Mouse (Mus musculus) colon, adult 2 months (tissue): ENCODE measurements around the gene Tubb3. TPM values are rescaled to one million over a fixed set of nuclear protein-coding genes. Genes with fewer than 3 reads are reported as not detected.

Source experiments
- polyA plus RNA-seq: library from polyadenylated mRNA; depleted of rRNA; stranded (reverse); fragments of >200 nt; gene quantifications from 2 replicates; pipeline ENCODE4 v1.2.3, GENCODE M21; 2012; rRNA removed

Tubb3 gene
- polyA plus RNA-seq = 24.2 and 25.0 TPM in 2 replicates

DNA sequence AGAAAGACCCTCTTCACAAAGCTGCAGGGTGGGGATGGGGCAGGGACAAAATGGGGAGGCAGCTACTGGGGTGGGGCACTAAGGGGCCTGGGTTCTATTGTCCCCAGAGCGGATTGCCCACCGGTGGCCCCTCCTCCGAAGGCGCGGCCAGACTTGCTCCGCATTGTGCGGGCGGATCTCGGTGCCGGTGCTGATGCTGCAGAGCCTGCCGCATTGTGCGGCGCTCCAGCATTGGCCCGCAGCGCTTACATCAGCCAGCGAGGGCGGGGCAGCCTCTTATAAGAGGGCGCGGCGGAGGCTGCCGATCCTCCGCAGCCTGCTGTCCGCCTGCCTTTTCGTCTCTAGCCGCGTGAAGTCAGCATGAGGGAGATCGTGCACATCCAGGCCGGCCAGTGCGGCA lies at the start of gene Tubb3:
Tubb3 (plus strand) TSS at position 179 of the 400 bp plus-strand sequence.

DNA sequence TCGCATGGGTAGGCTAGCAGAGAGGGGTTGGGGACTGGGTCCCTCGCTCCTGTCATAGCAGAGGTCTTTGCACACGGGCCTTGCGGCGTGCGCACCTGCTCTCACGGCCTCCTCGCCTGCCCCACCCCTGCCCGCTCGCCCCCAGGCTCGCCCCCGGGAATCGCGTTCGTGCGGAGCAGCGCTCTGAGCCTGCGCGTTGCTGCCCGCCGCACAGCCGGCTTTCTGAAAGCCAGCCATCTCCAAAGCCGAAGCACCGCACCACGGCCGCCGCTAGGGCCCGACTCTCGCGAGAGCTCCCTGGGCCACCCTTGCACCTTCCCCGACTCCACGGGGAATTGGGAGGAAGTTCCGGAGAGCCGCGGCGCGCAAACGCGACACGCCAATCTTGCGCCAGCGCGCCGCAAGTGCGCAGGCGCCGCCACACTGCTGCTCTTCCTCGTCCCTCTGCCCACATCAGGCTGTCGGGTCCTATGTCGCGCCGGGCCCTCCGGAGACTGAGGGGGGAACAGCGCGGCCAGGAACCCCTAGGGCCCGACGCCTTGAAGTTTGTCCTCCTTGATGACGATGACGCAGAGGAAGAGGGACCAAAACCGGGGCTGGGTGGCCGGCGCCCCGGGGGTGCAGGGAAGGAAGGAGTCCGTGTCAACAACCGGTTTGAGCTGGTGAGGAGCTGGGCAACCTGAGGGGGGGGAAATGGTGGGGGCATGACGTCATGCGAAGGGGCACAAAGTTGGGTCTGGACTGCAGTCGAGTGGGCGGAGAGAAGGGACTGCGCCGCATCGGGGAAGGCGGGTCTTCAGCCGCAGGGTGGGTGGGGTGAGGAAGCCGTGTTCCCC lies 37.6 kb upstream of the Tubb3 start, which contains the start of gene Tcf25:
Tcf25 (plus strand) TSS at position 351 of the 836 bp plus-strand sequence.

DNA sequence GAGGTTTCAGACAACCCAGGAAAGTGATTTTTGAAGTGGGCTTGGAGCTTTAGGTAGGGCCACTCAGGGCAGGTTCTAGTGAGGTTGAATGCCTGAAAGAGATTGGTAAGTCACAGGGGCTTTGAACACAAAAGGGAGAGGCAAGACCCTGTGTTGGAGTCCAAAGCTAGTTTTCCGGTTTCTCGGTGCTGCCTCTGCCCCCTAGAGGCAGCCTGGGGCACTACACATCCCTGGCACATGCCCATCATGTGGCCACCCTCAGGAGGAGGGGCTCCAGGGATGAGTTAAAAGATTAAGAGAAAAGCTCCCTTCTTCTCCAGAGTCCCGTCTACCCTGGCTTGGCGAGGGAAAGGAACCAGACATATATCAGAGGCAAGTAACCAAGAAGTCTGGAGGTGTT lies 4.4 kb upstream of the Tubb3 start, which contains the start of gene Mc1r:
Mc1r (plus strand) TSS at position 322 of the 400 bp plus-strand sequence.

DNA sequence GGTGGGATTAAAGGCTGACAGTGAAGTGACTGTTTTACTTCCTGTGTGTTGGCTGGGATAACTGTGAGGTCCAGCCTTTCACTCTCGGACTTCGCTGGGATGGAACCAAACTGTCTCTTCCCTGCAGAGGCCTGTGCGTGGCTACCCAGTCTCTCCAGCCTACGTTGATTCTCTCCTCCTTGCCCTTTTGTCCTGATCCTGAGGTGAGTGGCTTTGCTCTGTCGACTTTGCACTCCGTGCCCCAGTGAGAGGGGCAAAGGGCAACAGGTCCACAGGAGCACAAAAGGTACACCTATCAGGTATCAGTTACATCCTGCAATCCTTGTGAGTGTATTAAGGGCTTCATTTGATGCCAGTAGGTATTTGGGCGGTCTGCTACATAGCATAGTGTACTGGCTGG lies 12.2 kb downstream of the Tubb3 start, which contains the start of gene Def8:
Def8 (plus strand) TSS at position 87 of the 400 bp plus-strand sequence.

Other genes starting within 250 kb of the Tubb3 start
- gene Dpep1, start 225.2 kb upstream of the Tubb3 start, polyA plus RNA-seq = 437 and 476 TPM in 2 replicates
- gene Chmp1a, start 198.7 kb upstream of the Tubb3 start, polyA plus RNA-seq = 195 and 216 TPM in 2 replicates
- 0.26 and 0.49 TPM in 2 replicates for gene Spata33, start 198.6 kb upstream of the Tubb3 start, polyA plus RNA-seq
- 48.9 and 49.5 TPM in 2 replicates for gene Cdk10, start 186.6 kb upstream of the Tubb3 start, polyA plus RNA-seq
- gene Spata2l, start 175.2 kb upstream of the Tubb3 start, polyA plus RNA-seq = 19.5 and 20.9 TPM in 2 replicates
- gene Zfp276, start 157.2 kb upstream of the Tubb3 start, polyA plus RNA-seq = 39.4 and 42.7 TPM in 2 replicates
- 91.9 and 134 TPM in 2 replicates for gene Vps9d1, start 157.1 kb upstream of the Tubb3 start, polyA plus RNA-seq
- 17.9 and 19.3 TPM in 2 replicates for gene Fanca, start 92.8 kb upstream of the Tubb3 start, polyA plus RNA-seq
- gene Spire2, start 78.7 kb upstream of the Tubb3 start, polyA plus RNA-seq = 63.4 and 66.8 TPM in 2 replicates
- 141 and 159 TPM in 2 replicates for gene Tcf25, start 37.7 kb upstream of the Tubb3 start, polyA plus RNA-seq
- 0.02 and 0.03 TPM in 2 replicates for gene Mc1r, start 4.3 kb upstream of the Tubb3 start, polyA plus RNA-seq
- 19.7 and 20.4 TPM in 2 replicates for gene Def8, start 12.1 kb downstream of the Tubb3 start, polyA plus RNA-seq
- 16.1 and 19.0 TPM in 2 replicates for gene Afg3l1, start 66.5 kb downstream of the Tubb3 start, polyA plus RNA-seq
- 0.27 and 0.61 TPM in 2 replicates for gene Dbndd1, start 104.0 kb downstream of the Tubb3 start, polyA plus RNA-seq
- gene Gas8, start 107.4 kb downstream of the Tubb3 start, polyA plus RNA-seq = 4.0 and 4.7 TPM in 2 replicates
- 16.2 and 17.3 TPM in 2 replicates for gene Rhou, start 242.5 kb downstream of the Tubb3 start, polyA plus RNA-seq